Mouse (Mus musculus) megakaryocyte, embryonic 14.5 days (primary cell): ENCODE results near the gene Polg. TPM values are rescaled to one million over a fixed set of nuclear protein-coding genes. Genes with fewer than 3 reads are reported as not detected.

Experiments
- H3K27me3 ChIP-seq: replicated peaks from 2 replicates; pipeline ENCODE3; 2012; ENCODE audit warnings: inconsistent platforms
- H3K36me3 ChIP-seq: replicated peaks from 2 replicates; pipeline ENCODE3; 2012; ENCODE audit warnings: low read length, inconsistent platforms, mixed read lengths
- H3K4me1 ChIP-seq: 2 replicates; pipeline ENCODE4 v1.6.1; 2012; ENCODE audit warnings: inconsistent platforms
- H3K4me3 ChIP-seq: replicated peaks from 2 replicates; pipeline ENCODE3; 2012; ENCODE audit warnings: moderate library complexity, mild to moderate bottlenecking, inconsistent platforms
- H3K9me3 ChIP-seq: 2 replicates; pipeline ENCODE4 v1.6.1; 2012; ENCODE audit warnings: inconsistent platforms
- FLI1 ChIP-seq: IDR thresholded peaks from 2 replicates; pipeline ENCODE4 v1.6.1; 2012; ENCODE audit warnings: low read length, inconsistent platforms, mixed read lengths
- GATA1 ChIP-seq: IDR thresholded peaks from 3 replicates; pipeline ENCODE4 v1.6.1; 2012; ENCODE audit warnings: mixed read lengths, low read length, inconsistent platforms, borderline replicate concordance
- polyA plus RNA-seq: library from polyadenylated mRNA; stranded (reverse); fragments of >175 nt; gene quantifications from 2 replicates; pipeline ENCODE4 v1.2.3, GENCODE M21; 2012; ENCODE audit warnings: low replicate concordance; ENCODE audit not compliant: insufficient read depth

The Polg gene
- 10.2 and 32.6 TPM in 2 replicates for polyA plus RNA-seq

- Histone ChIP-seq H3K4me3 (peak within 1 kb of the TSS; percentile 94), H3K9me3 (no peaks in the 10 kb centered on the region), H3K36me3 (peaks cover 35% of the 10 kb centered on the region), H3K4me1 (peaks cover 89% of the 10 kb centered on the region), H3K27me3 (peaks cover 9% of the 10 kb centered on the region)
- no peak for TF ChIP-seq GATA1
- peak; percentile 70; the same call in 1 of the 2 replicates for TF ChIP-seq FLI1
These were observed at the start of gene Polg for GRCm38 (mm10) chr7:79466053-79466901. Gene Polg, minus strand, starts transcription at chr7:79466362.

DNA sequence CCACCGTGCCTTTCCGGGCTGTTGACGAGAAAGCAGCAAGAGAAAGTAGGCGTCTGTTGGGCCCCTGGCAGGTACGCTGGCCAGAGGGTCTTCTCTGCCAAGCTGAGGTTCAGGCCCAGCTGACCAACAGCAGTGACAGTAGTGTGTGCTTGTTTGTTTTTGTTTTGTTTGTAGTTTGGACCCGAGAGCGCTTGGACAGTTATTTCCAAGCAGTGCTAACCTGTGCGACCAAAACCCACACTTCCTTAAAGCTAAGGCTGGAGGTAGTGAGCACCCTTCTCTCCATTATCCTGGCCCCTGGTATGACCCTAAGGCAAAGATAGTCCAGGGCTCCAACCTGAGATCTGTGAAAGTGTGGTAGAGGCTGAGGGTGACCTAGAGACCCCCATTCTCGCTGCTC, 49.7 kb upstream of the Polg start:
- Histone ChIP-seq H3K36me3 (no peaks in the 10 kb centered on the region), H3K4me3 (no peak overlapping the region), H3K27me3 (peaks cover 96% of the 10 kb centered on the region), H3K9me3 (peaks cover 5% of the 10 kb centered on the region; the same call in 1 of the 2 replicates), H3K4me1 (peaks cover 7% of the 10 kb centered on the region)
- no peak for TF ChIP-seq FLI1
- TF ChIP-seq GATA1: no peak

DNA sequence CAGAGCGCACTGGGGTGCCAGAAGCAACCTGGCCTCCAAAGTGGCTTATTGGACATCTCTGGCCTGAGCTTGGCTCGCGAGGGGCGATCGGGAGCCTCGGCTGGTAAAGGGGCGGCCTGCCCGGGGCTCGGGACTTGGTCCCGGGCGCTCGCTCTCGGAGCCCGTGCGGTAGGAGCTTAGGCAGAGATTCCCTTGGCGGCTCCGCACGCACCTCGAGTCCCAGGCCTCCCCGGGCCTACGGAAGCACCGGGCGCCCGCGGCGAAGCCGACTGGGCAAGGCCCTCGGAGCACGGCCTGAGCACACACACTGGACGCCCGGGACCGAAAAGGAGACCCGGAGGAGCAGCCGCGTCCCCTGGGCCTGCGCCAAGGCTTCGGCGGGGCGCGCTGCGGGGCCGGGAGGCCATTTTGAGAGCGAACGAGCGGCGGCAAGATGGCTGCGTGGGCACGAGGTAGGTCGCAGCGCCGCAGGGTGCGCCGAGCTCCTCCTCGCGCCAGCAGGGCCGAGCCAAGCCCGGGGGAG, 49.1 kb upstream of the Polg start:
- peak overlapping the region; percentile 18 for H3K4me3 ChIP-seq
- no peak for TF ChIP-seq FLI1
- TF ChIP-seq GATA1: no peak
- H3K9me3 ChIP-seq: peaks cover 5% of the 10 kb centered on the region; the same call in 1 of the 2 replicates
- H3K36me3 ChIP-seq: no peaks in the 10 kb centered on the region
- H3K4me1 ChIP-seq: peaks cover 7% of the 10 kb centered on the region
- peaks cover 96% of the 10 kb centered on the region for H3K27me3 ChIP-seq

DNA sequence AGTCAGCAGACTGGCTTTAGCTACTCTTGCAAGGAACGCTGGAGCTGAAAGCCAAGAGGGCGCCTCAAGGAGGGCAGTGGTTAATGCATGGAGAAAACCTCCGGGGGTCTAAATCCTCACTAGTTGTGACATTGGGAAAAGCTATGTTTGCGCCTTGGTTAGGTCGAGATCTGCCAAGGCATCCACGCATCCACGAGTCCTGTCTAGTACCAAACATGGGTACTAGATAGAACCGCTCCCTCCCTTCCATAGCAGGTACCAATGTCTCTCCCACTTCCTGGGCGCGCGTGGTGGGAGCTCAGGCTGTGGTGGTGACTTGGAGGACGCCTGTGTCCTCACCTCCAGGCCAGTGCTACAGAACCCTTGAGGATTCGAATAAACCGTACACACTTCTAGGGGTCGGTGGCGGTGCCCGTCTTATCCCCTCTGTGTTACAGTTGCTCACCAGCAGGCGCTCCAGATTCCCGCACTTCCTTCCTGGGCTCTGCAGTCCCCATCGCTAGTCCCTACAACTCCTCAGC, 48.3 kb upstream of the Polg start:
- Histone ChIP-seq H3K4me1 (peaks cover 7% of the 10 kb centered on the region), H3K9me3 (peaks cover 5% of the 10 kb centered on the region; the same call in 1 of the 2 replicates), H3K36me3 (no peaks in the 10 kb centered on the region), H3K27me3 (peaks cover 97% of the 10 kb centered on the region), H3K4me3 (no peak overlapping the region)
- TF ChIP-seq GATA1 (no peak), FLI1 (no peak)

GRCm38 (mm10) chr7:79513466-79513865, 47.3 kb upstream of the Polg start:
- Histone ChIP-seq H3K27me3 (peaks cover 97% of the 10 kb centered on the region), H3K9me3 (peaks cover 5% of the 10 kb centered on the region; the same call in 1 of the 2 replicates), H3K36me3 (no peaks in the 10 kb centered on the region), H3K4me1 (peaks cover 8% of the 10 kb centered on the region), H3K4me3 (no peak overlapping the region)
- no peak for TF ChIP-seq FLI1
- TF ChIP-seq GATA1: no peak

DNA sequence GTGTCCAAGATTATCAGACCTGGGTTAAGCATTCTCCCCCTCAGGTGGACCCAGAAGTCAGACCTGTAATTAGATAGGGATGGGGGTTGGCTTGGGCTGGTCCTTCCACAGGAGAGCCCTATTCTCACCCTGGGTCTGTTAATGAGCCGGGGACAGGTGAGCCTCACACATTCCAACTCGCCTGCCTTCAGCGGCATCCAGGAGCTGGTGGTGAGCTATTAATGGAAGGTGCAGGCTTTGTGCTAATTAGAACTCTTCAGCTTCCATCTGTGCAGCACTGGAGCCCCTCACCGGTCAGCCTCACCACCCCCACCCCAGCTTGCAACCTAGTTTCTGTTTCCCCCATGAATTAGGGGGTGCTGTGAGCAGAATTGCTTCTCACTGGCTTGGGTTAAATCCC, 46.3 kb upstream of the Polg start:
- H3K27me3 ChIP-seq: peaks cover 97% of the 10 kb centered on the region
- peaks cover 11% of the 10 kb centered on the region for H3K4me1 ChIP-seq
- H3K4me3 ChIP-seq: no peak overlapping the region
- H3K36me3 ChIP-seq: no peaks in the 10 kb centered on the region
- TF ChIP-seq GATA1: no peak
- TF ChIP-seq FLI1: no peak
- H3K9me3 ChIP-seq: peaks cover 5% of the 10 kb centered on the region; the same call in 1 of the 2 replicates

DNA sequence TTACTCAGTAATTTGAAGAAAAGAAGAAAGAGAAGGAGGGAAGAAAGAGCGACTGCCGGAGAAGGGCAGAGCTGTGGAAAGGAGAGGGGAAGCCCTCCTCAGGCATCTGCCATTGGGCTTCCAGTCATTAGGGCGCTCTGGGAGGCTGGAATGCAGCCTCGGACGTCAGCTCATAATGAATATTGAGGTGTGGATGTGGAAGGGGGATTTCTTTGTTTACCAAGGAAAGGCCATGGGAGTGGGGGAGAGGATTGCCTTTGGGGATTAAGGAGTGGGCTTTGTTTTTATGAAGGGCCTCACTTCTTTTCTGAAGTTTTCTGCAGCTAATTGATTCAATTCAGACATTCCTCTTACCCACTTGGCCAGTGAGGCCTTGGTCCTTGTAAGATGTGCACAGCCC, 45.5 kb upstream of the Polg start:
- TF ChIP-seq FLI1 (no peak), GATA1 (no peak)
- peaks cover 5% of the 10 kb centered on the region; the same call in 1 of the 2 replicates for H3K9me3 ChIP-seq
- peaks cover 97% of the 10 kb centered on the region for H3K27me3 ChIP-seq
- H3K4me1 ChIP-seq: peaks cover 11% of the 10 kb centered on the region
- no peaks in the 10 kb centered on the region for H3K36me3 ChIP-seq
- no peak overlapping the region for H3K4me3 ChIP-seq

DNA sequence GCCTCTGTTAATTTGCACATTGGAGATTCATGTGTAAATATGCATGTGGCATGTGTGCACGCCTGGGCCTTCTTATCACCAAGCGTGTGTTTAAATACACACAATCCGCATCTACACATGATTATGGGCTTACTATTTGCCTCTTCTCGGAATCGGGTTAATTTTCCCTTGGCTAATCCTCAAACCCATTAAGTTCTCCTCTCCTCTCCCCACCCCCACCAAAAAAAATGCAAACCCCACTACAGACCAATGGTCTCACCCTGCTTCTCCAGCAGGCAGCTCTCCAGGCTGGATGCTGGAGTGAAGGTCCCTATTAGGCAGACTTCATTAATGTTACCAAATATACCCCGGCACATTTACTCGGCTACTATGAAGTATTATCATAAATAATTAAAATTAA, 45.0 kb upstream of the Polg start:
- H3K36me3 ChIP-seq: no peaks in the 10 kb centered on the region
- H3K9me3 ChIP-seq: peaks cover 5% of the 10 kb centered on the region; the same call in 1 of the 2 replicates
- TF ChIP-seq GATA1: no peak
- no peak for TF ChIP-seq FLI1
- peaks cover 11% of the 10 kb centered on the region for H3K4me1 ChIP-seq
- H3K27me3 ChIP-seq: peaks cover 97% of the 10 kb centered on the region
- no peak overlapping the region for H3K4me3 ChIP-seq

GRCm38 (mm10) chr7:79510686-79511085, 44.5 kb upstream of the Polg start:
- Histone ChIP-seq H3K27me3 (peaks cover 97% of the 10 kb centered on the region), H3K36me3 (no peaks in the 10 kb centered on the region)

More at GRCm38 (mm10) chr7:79510686-79511085, 44.5 kb upstream of the Polg start:
- Histone ChIP-seq H3K4me1 (peaks cover 14% of the 10 kb centered on the region), H3K4me3 (no peak overlapping the region), H3K9me3 (peaks cover 4% of the 10 kb centered on the region; the same call in 1 of the 2 replicates)
- TF ChIP-seq GATA1 (no peak), FLI1 (no peak)
